Mouse (Mus musculus) adrenal gland, adult 2 months (tissue): ENCODE measurements around the gene Adora1. TPM values are rescaled to one million over a fixed set of nuclear protein-coding genes. Genes with fewer than 3 reads are reported as not detected.

Source experiments
- DNase-seq: peaks from one replicate; pipeline ENCODE4 v3.0.0; 2021
- polyA plus RNA-seq: library from polyadenylated mRNA; depleted of rRNA; stranded (reverse); fragments of >200 nt; gene quantifications from 2 replicates; pipeline ENCODE4 v1.2.3, GENCODE M21; 2012
- total RNA-seq, 2 experiments: library from RNA; stranded (reverse); gene quantifications; 2 replicates each; pipeline ENCODE4 v1.2.3; 2021

Adora1 gene
- total and polyA plus RNA-seq, 3 experiments, result 110 to 198 (median 180) TPM

- DNase-seq, result peak; percentile 70
Measured at GRCm38 (mm10) chr1:134215751-134216628, 19.2 kb downstream of the Adora1 start.

- DNase-seq, result no peak
Measured at GRCm38 (mm10) chr1:134215059-134215458, 20.2 kb downstream of the Adora1 start.

GRCm38 (mm10) chr1:134213405-134213804 is 21.8 kb downstream of the Adora1 start:
- no peak for DNase-seq

- peak; percentile 81 for DNase-seq
Measured at GRCm38 (mm10) chr1:134212351-134212750, 22.9 kb downstream of the Adora1 start.

GRCm38 (mm10) chr1:134211631-134212030 is 23.6 kb downstream of the Adora1 start:
- DNase-seq, result no peak

- DNase-seq, result no peak
Measured at GRCm38 (mm10) chr1:134211043-134211442, 24.2 kb downstream of the Adora1 start.

GRCm38 (mm10) chr1:134210179-134210755 is 25.0 kb downstream of the Adora1 start:
- DNase-seq, result no peak

- no peak for DNase-seq
Measured at GRCm38 (mm10) chr1:134206085-134206484, 29.1 kb downstream of the Adora1 start.

GRCm38 (mm10) chr1:134205296-134206018 is 29.8 kb downstream of the Adora1 start:
- peak; percentile 67 for DNase-seq

GRCm38 (mm10) chr1:134204230-134204629 is 31.0 kb downstream of the Adora1 start:
- DNase-seq, result no peak

- DNase-seq, result no peak
Measured at GRCm38 (mm10) chr1:134201751-134202420, 33.3 kb downstream of the Adora1 start.

GRCm38 (mm10) chr1:134200998-134201686 is 34.1 kb downstream of the Adora1 start:
- DNase-seq, result no peak

GRCm38 (mm10) chr1:134200481-134200880 is 34.8 kb downstream of the Adora1 start:
- no peak for DNase-seq

- no peak for DNase-seq
Measured at GRCm38 (mm10) chr1:134198197-134198995, 36.8 kb downstream of the Adora1 start.

GRCm38 (mm10) chr1:134197325-134197982 is 37.8 kb downstream of the Adora1 start:
- no peak for DNase-seq

- DNase-seq, result peak; percentile 90
Measured at GRCm38 (mm10) chr1:134196386-134196785, 38.8 kb downstream of the Adora1 start.

- DNase-seq, result no peak
Measured at GRCm38 (mm10) chr1:134195979-134196378, 39.3 kb downstream of the Adora1 start.

GRCm38 (mm10) chr1:134195571-134195970 is 39.7 kb downstream of the Adora1 start:
- DNase-seq, result no peak

GRCm38 (mm10) chr1:134195117-134195516 is 40.1 kb downstream of the Adora1 start:
- no peak for DNase-seq
